Mouse (Mus musculus): ENCODE measurements at regions not wholly inside any gene's neighbourhood (a gene's known extent, or its start where the extent isn't known, plus 50 kb on each side); places are given as distances from the start of the nearest gene placed in this dataset.

- TF ChIP-seq CTCF (IDR thresholded peaks at IDR 0.05; ENCODE audit: low read depth) (no peak), EP300 (optimal IDR thresholded peaks at IDR 0.05) (no peak)
Observed at GRCm38 (mm10) chr3:43160530-43160929, 1418.1 kb downstream of the D3Ertd751e start.
